Comparison of ENCODE assay signal across 7 mouse cellular contexts in genomic region chr5:33144025-33144424, GRCm38 (mm10). TPM values are rescaled to one million over a fixed set of nuclear protein-coding genes. Genes with fewer than 3 reads are reported as not detected.
A peak's percentile ranks its signal among the peaks of the same experiment; 100 is the strongest.
DNase-seq lines count a peak whose midpoint lies in the region; ATAC-seq and TF ChIP-seq lines count a peak whose summit lies in the region.

No protein-coding gene starts in this region.

- ATAC-seq in liver, embryonic 12.5 days = no peak
- ATAC-seq in forebrain, embryonic 14.5 days = no peak
- no peak for ATAC-seq in forebrain, embryonic 12.5 days (ENCODE audit: low FRiP score)

- H3K4me3 ChIP-seq in liver, adult 2 months (ENCODE audit: insufficient read depth, low read depth, low read length) = no peak overlapping the region
- no peak overlapping the region for H3K4me3 ChIP-seq in liver, embryonic 12.5 days
- no peak overlapping the region for H3K4me3 ChIP-seq in bone marrow macrophage, adult 2 months (ENCODE audit: insufficient read depth, low read length)
- H3K4me3 ChIP-seq in forebrain, embryonic 14.5 days (ENCODE audit: low read depth, low read length) = no peak overlapping the region
- no peak overlapping the region for H3K4me3 ChIP-seq in forebrain, embryonic 12.5 days (replicated peaks)

- peak; percentile 67; the same call in 1 of the 2 replicates for TF ChIP-seq CTCF in liver, adult 2 months (IDR thresholded peaks at IDR 0.05; ENCODE audit: low read depth, low read length)
- TF ChIP-seq CTCF in bone marrow macrophage, adult 2 months (IDR thresholded peaks at IDR 0.05; ENCODE audit: low read depth, low read length) = peak; percentile 59; the same call in 1 of the 2 replicates

- H3K79me2 ChIP-seq in liver, adult 2 months (ENCODE audit: control insufficient read depth, insufficient read depth, low read length) = no peaks in the 10 kb centered on the region

- no peak overlapping the region for H3K9ac ChIP-seq in liver, adult 2 months (ENCODE audit: low read depth, low read length)
- no peak overlapping the region for H3K9ac ChIP-seq in liver, embryonic 12.5 days
- no peak overlapping the region for H3K9ac ChIP-seq in forebrain, embryonic 14.5 days (ENCODE audit: low read length)
- H3K9ac ChIP-seq in forebrain, embryonic 12.5 days = no peak overlapping the region

- peak; percentile 65 for DNase-seq in liver, adult 2 months (ENCODE audit: extremely low read depth, low read depth, low spot score)
- DNase-seq in MN1 (ENCODE audit: low spot score) = peak; percentile 51
- peak; percentile 43 to 49 for DNase-seq in kidney, postnatal 25 days
- DNase-seq in forebrain, embryonic 14.5 days (ENCODE audit: low spot score) = no peak

- no peaks in the 10 kb centered on the region for H3K9me3 ChIP-seq in liver, embryonic 12.5 days (replicated peaks)
- no peaks in the 10 kb centered on the region for H3K9me3 ChIP-seq in forebrain, embryonic 14.5 days (replicated peaks; ENCODE audit: control insufficient read depth, low read length)
- H3K9me3 ChIP-seq in forebrain, embryonic 12.5 days = no peaks in the 10 kb centered on the region

- no peak for TF ChIP-seq POLR2A in liver, adult 2 months (IDR thresholded peaks at IDR 0.05; ENCODE audit: extremely low read depth, insufficient read depth, low read length)
- no peak for TF ChIP-seq POLR2A in bone marrow macrophage, adult 2 months (IDR thresholded peaks at IDR 0.05; ENCODE audit: borderline replicate concordance, low read depth, low read length)

- H3K27me3 ChIP-seq in liver, adult 2 months (ENCODE audit: control insufficient read depth, insufficient read depth, low read length) = no peaks in the 10 kb centered on the region
- peaks cover 12% of the 10 kb centered on the region for H3K27me3 ChIP-seq in liver, embryonic 12.5 days (replicated peaks)
- H3K27me3 ChIP-seq in forebrain, embryonic 14.5 days (replicated peaks; ENCODE audit: control insufficient read depth, insufficient read depth, low read length) = no peaks in the 10 kb centered on the region
- H3K27me3 ChIP-seq in forebrain, embryonic 12.5 days = no peaks in the 10 kb centered on the region

- H3K4me1 ChIP-seq in liver, adult 2 months (ENCODE audit: control insufficient read depth, insufficient read depth, low read length) = peaks cover 3% of the 10 kb centered on the region; the same call in 1 of the 2 replicates
- H3K4me1 ChIP-seq in liver, embryonic 12.5 days = no peaks in the 10 kb centered on the region
- H3K4me1 ChIP-seq in bone marrow macrophage, adult 2 months (ENCODE audit: control insufficient read depth, insufficient read depth, low read length) = no peaks in the 10 kb centered on the region
- no peaks in the 10 kb centered on the region for H3K4me1 ChIP-seq in forebrain, embryonic 14.5 days (ENCODE audit: control insufficient read depth, insufficient read depth, low read length)
- H3K4me1 ChIP-seq in forebrain, embryonic 12.5 days = no peaks in the 10 kb centered on the region

- WGBS in liver, adult 2 months = 25% methylated on average over 5 of the region's 5 CpGs
- WGBS in liver, embryonic 12.5 days (ENCODE audit: insufficient replicate concordance) = 40% methylated on average over 5 of the region's 5 CpGs
- WGBS in forebrain, embryonic 14.5 days = 49% methylated on average over 5 of the region's 5 CpGs
- WGBS in forebrain, embryonic 12.5 days = 56% methylated on average over 5 of the region's 5 CpGs

- no peaks in the 10 kb centered on the region for H3K36me3 ChIP-seq in liver, adult 2 months (ENCODE audit: control insufficient read depth, insufficient read depth, low read length)
- H3K36me3 ChIP-seq in liver, embryonic 12.5 days = no peaks in the 10 kb centered on the region
- H3K36me3 ChIP-seq in forebrain, embryonic 14.5 days (ENCODE audit: control insufficient read depth, insufficient read depth, low read length) = no peaks in the 10 kb centered on the region
- no peaks in the 10 kb centered on the region for H3K36me3 ChIP-seq in forebrain, embryonic 12.5 days (replicated peaks)

- H3K4me2 ChIP-seq in liver, embryonic 12.5 days = no peak overlapping the region
- H3K4me2 ChIP-seq in forebrain, embryonic 14.5 days (ENCODE audit: low read length) = no peak overlapping the region
- H3K4me2 ChIP-seq in forebrain, embryonic 12.5 days = no peak overlapping the region

- no peak overlapping the region for H3K27ac ChIP-seq in liver, adult 2 months (replicated peaks; ENCODE audit: insufficient read depth, low read depth, low read length)
- H3K27ac ChIP-seq in liver, embryonic 12.5 days = no peak overlapping the region
- no peak overlapping the region for H3K27ac ChIP-seq in bone marrow macrophage, adult 2 months (ENCODE audit: insufficient read depth, low read depth, low read length)
- H3K27ac ChIP-seq in forebrain, embryonic 14.5 days (ENCODE audit: low read depth, low read length) = no peak overlapping the region
- no peak overlapping the region for H3K27ac ChIP-seq in forebrain, embryonic 12.5 days

RNA-seq across cellular contexts. Expression of gene Slc5a1, which starts 40.0 kb away (rescaled TPM):
- total RNA-seq in liver, adult 2 months (2014; rRNA removed) = 0.34 and 0.55 TPM in 2 replicates
- polyA plus RNA-seq in liver, adult 2 months (2012; rRNA removed) = 0.22 and 0.36 TPM in 2 replicates
- not detected in 2 replicates for polyA plus RNA-seq in liver, embryonic 12.5 days (2016; fragmentation: Nextera tagmentation; extraction: Ambion mirVana)
- polyA plus RNA-seq in bone marrow macrophage, adult 2 months (2012; ENCODE audit: insufficient read depth, insufficient read length, missing spikeins) = not detected in 2 replicates
- not detected in 2 replicates for polyA plus RNA-seq in forebrain, embryonic 14.5 days (2014; fragmentation: Nextera tagmentation; extraction: Ambion mirVana)
- polyA plus RNA-seq in forebrain, embryonic 12.5 days (2016; fragmentation: Nextera tagmentation; extraction: Ambion mirVana) = not detected in 2 replicates
